Mouse (Mus musculus): ENCODE results near the gene Chmp6. TPM values are rescaled to one million over a fixed set of nuclear protein-coding genes. Genes with fewer than 3 reads are reported as not detected.

Gene Chmp6
- polyA plus RNA-seq, 2 experiments, result 55.8 to 96.0 TPM

GRCm38 (mm10) chr11:119934773-119935172 lies 21.5 kb downstream of the Chmp6 start:
- no peak for TF ChIP-seq POLR2A (IDR thresholded peaks at IDR 0.05; ENCODE audit: borderline replicate concordance, extremely low read depth, insufficient read depth, insufficient read length)
- H3K9me3 ChIP-seq (ENCODE audit: control insufficient read depth, low read length), result no peaks in the 10 kb centered on the region
- no peak overlapping the region for H3K4me2 ChIP-seq (replicated peaks; ENCODE audit: low read depth, low read length, severe bottlenecking)
- DNase-seq (ENCODE audit: low spot score) (no peak), ATAC-seq (ENCODE audit: low FRiP score, low read depth) (no peak)
- H3K27ac ChIP-seq (replicated peaks; ENCODE audit: low read depth, low read length), result no peak overlapping the region
- no peak overlapping the region for H3K4me3 ChIP-seq (replicated peaks; ENCODE audit: low read length)
- H3K4me1 ChIP-seq (ENCODE audit: control insufficient read depth, insufficient read depth, low read length), result peaks cover 34% of the 10 kb centered on the region
- WGBS, result 76% methylated on average over 8 of the region's 8 CpGs
- H3K9ac ChIP-seq (ENCODE audit: low read depth, low read length, severe bottlenecking), result no peak overlapping the region
- H3K36me3 ChIP-seq (ENCODE audit: control insufficient read depth, insufficient read depth, low read length), result 0 out of 2 replicates have a peak, but pooled peaks cover 2% of the 10 kb centered on the region
- no peaks in the 10 kb centered on the region for H3K27me3 ChIP-seq (ENCODE audit: control insufficient read depth, insufficient read depth, low read length)

DNA sequence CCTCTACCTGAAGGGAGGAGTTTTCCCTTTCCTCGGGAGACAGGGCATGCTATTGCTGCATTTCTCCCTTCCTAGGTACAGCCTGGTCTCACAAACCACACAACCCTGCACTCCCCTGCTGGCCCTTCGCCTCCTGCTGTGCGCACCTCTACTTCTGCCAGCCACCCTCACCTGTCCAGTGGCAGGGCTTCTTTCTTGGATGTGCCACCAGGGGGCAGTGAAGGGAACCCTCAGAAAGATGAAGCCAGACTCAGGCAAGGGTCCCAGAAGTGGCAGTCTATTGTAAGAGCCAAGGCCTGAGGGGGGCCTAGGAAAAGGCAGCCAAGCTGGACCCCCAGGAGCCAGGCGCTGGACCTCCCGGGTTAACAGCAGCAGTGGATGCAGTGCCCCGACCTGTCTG lies 22.2 kb downstream of the Chmp6 start:
- H3K9me3 ChIP-seq (ENCODE audit: control insufficient read depth, low read length), result no peaks in the 10 kb centered on the region
- H3K27me3 ChIP-seq (ENCODE audit: control insufficient read depth, insufficient read depth, low read length), result no peaks in the 10 kb centered on the region
- 35% methylated on average over 6 of the region's 6 CpGs for WGBS
- H3K36me3 ChIP-seq (ENCODE audit: control insufficient read depth, insufficient read depth, low read length), result 0 out of 2 replicates have a peak, but pooled peaks cover 2% of the 10 kb centered on the region
- no peak overlapping the region for H3K4me3 ChIP-seq (replicated peaks; ENCODE audit: low read length)
- no peak overlapping the region for H3K27ac ChIP-seq (replicated peaks; ENCODE audit: low read depth, low read length)
- H3K4me1 ChIP-seq (ENCODE audit: control insufficient read depth, insufficient read depth, low read length), result peaks cover 40% of the 10 kb centered on the region
- TF ChIP-seq POLR2A (IDR thresholded peaks at IDR 0.05; ENCODE audit: borderline replicate concordance, extremely low read depth, insufficient read depth, insufficient read length), result no peak
- ATAC-seq (ENCODE audit: low FRiP score, low read depth) (no peak; the same call in 1 of the 2 replicates), DNase-seq (ENCODE audit: low spot score) (no peak)
- no peak overlapping the region for H3K4me2 ChIP-seq (replicated peaks; ENCODE audit: low read depth, low read length, severe bottlenecking)
- H3K9ac ChIP-seq (ENCODE audit: low read depth, low read length, severe bottlenecking), result no peak overlapping the region

- Histone ChIP-seq H3K9me3 (ENCODE audit: control insufficient read depth, low read length) (no peaks in the 10 kb centered on the region), H3K4me1 (ENCODE audit: control insufficient read depth, insufficient read depth, low read length) (peaks cover 41% of the 10 kb centered on the region), H3K4me2 (replicated peaks; ENCODE audit: low read depth, low read length, severe bottlenecking) (no peak overlapping the region), H3K36me3 (ENCODE audit: control insufficient read depth, insufficient read depth, low read length) (0 out of 2 replicates have a peak, but pooled peaks cover 2% of the 10 kb centered on the region), H3K4me3 (replicated peaks; ENCODE audit: low read length) (no peak overlapping the region), H3K9ac (ENCODE audit: low read depth, low read length, severe bottlenecking) (no peak overlapping the region), H3K27ac (replicated peaks; ENCODE audit: low read depth, low read length) (0 out of 2 replicates have a peak overlapping the region, but pooled peaks have one; percentile 41), H3K27me3 (ENCODE audit: control insufficient read depth, insufficient read depth, low read length) (no peaks in the 10 kb centered on the region)
- 58% methylated on average over 2 of the region's 2 CpGs for WGBS
- no peak for ATAC-seq (ENCODE audit: low FRiP score, low read depth)
- DNase-seq (ENCODE audit: low spot score), result no peak
- no peak for TF ChIP-seq POLR2A (IDR thresholded peaks at IDR 0.05; ENCODE audit: borderline replicate concordance, extremely low read depth, insufficient read depth, insufficient read length)
These were observed 23.2 kb downstream of the Chmp6 start for GRCm38 (mm10) chr11:119936456-119936855.

DNA sequence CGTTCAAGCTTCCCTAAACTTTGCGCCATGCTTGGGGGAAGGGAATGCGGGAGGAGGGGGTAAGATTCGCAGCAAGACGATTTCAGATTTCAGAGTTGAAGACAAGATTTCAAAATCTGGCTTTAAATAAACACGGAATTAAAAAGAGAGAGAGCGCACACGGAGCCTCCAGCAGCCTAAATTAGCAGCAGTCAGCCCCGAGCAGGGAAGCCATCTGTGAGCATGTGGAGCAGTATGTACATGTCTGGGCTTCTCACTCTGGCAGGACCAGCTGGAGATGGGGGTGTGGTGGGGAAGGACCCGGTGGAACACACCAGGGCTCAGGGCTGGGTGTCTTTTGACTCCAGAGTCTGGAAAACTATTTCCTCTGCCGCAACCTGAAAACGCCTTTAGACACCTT lies 24.0 kb downstream of the Chmp6 start:
- no peak for TF ChIP-seq POLR2A (IDR thresholded peaks at IDR 0.05; ENCODE audit: borderline replicate concordance, extremely low read depth, insufficient read depth, insufficient read length)
- H3K27me3 ChIP-seq (ENCODE audit: control insufficient read depth, insufficient read depth, low read length), result no peaks in the 10 kb centered on the region
- no peak overlapping the region for H3K4me2 ChIP-seq (replicated peaks; ENCODE audit: low read depth, low read length, severe bottlenecking)
- H3K9ac ChIP-seq (ENCODE audit: low read depth, low read length, severe bottlenecking), result no peak overlapping the region
- no peaks in the 10 kb centered on the region for H3K9me3 ChIP-seq (ENCODE audit: control insufficient read depth, low read length)
- ATAC-seq (ENCODE audit: low FRiP score, low read depth) (no peak), DNase-seq (ENCODE audit: low spot score) (no peak)
- 36% methylated on average over 12 of the region's 12 CpGs for WGBS
- no peak overlapping the region for H3K27ac ChIP-seq (replicated peaks; ENCODE audit: low read depth, low read length)
- no peak overlapping the region for H3K4me3 ChIP-seq (replicated peaks; ENCODE audit: low read length)
- peaks cover 47% of the 10 kb centered on the region for H3K4me1 ChIP-seq (ENCODE audit: control insufficient read depth, insufficient read depth, low read length)
- H3K36me3 ChIP-seq (ENCODE audit: control insufficient read depth, insufficient read depth, low read length), result 0 out of 2 replicates have a peak, but pooled peaks cover 2% of the 10 kb centered on the region

DNA sequence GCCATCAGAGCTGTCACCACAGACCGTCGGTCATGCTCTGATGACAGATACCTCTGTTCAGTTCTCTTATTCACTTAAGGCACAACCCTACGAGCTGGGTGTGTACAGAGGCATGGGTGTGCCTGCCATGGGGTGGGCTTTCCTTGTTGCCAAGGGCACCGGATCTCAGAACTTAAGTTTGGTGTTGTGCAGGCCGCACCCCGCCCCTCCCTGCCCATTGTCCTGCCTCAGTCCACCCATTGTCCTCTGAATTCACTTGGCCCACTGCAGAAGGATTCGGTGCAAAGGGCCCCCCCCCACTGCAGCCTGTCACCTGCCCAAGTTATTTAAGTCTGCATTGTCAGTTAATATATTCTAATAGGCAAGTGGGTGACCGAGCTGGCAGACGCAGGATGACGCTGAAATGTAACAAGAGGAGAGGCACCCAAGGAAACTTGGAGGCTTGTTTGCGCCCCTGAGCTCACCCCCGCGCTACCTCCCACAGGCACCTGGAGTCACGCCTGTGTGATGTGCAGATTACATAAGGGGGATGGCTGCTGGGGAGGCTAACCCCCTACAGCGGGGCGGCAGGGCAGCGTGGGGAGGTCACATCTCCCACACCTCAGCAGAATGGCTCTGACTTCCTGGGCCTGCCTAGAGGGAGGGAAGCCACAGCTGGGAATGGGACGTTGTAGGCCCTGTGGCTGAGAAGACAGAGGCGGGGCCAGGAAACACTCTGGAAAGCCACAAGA lies 24.7 kb downstream of the Chmp6 start:
- no peak overlapping the region for H3K27ac ChIP-seq (replicated peaks; ENCODE audit: low read depth, low read length)
- 0 out of 2 replicates have a peak overlapping the region, but pooled peaks have one; percentile 25 for H3K9ac ChIP-seq (ENCODE audit: low read depth, low read length, severe bottlenecking)
- ATAC-seq (ENCODE audit: low FRiP score, low read depth) (no peak), DNase-seq (ENCODE audit: low spot score) (no peak)
- WGBS, result 60% methylated on average over 19 of the region's 19 CpGs
- H3K27me3 ChIP-seq (ENCODE audit: control insufficient read depth, insufficient read depth, low read length), result no peaks in the 10 kb centered on the region
- no peak overlapping the region for H3K4me2 ChIP-seq (replicated peaks; ENCODE audit: low read depth, low read length, severe bottlenecking)
- TF ChIP-seq POLR2A (IDR thresholded peaks at IDR 0.05; ENCODE audit: borderline replicate concordance, extremely low read depth, insufficient read depth, insufficient read length), result no peak
- no peaks in the 10 kb centered on the region for H3K9me3 ChIP-seq (ENCODE audit: control insufficient read depth, low read length)
- no peak overlapping the region for H3K4me3 ChIP-seq (replicated peaks; ENCODE audit: low read length)
- H3K4me1 ChIP-seq (ENCODE audit: control insufficient read depth, insufficient read depth, low read length), result peaks cover 47% of the 10 kb centered on the region
- H3K36me3 ChIP-seq (ENCODE audit: control insufficient read depth, insufficient read depth, low read length), result 0 out of 2 replicates have a peak, but pooled peaks cover 2% of the 10 kb centered on the region
